Comparison of ENCODE assay signal across 8 mouse cellular contexts in genomic region chr6:117660576-117660975, GRCm38 (mm10).
DNase-seq lines count a peak whose midpoint lies in the region; ATAC-seq and TF ChIP-seq lines count a peak whose summit lies in the region.

No protein-coding gene starts in this region.

- H3K9ac ChIP-seq in forebrain, postnatal 0 days: no peak overlapping the region
- H3K9ac ChIP-seq in forebrain, embryonic 11.5 days (ENCODE audit: low read length): no peak overlapping the region
- H3K9ac ChIP-seq in neural tube, embryonic 15.5 days (replicated peaks): no peak overlapping the region

- 0 out of 2 replicates have a peak, but pooled peaks have one; percentile 42 for TF ChIP-seq CTCF in forebrain, postnatal 0 days (IDR thresholded peaks at IDR 0.05; ENCODE audit: low read depth)

- 4% methylated on average over 1 of the region's 1 CpGs for WGBS in forebrain, postnatal 0 days
- 14% methylated on average over 1 of the region's 1 CpGs for WGBS in forebrain, embryonic 11.5 days
- WGBS in neural tube, embryonic 15.5 days: 7% methylated on average over 1 of the region's 1 CpGs

- H3K27ac ChIP-seq in forebrain, postnatal 0 days (ENCODE audit: low read depth, low read length): no peak overlapping the region
- H3K27ac ChIP-seq in forebrain, embryonic 11.5 days (ENCODE audit: low read depth, low read length): no peak overlapping the region
- H3K27ac ChIP-seq in neural tube, embryonic 15.5 days (replicated peaks): no peak overlapping the region

- H3K27me3 ChIP-seq in forebrain, postnatal 0 days (ENCODE audit: insufficient read depth, low read length): no peaks in the 10 kb centered on the region
- H3K27me3 ChIP-seq in forebrain, embryonic 11.5 days (ENCODE audit: control insufficient read depth, insufficient read depth, low read length): no peaks in the 10 kb centered on the region
- H3K27me3 ChIP-seq in neural tube, embryonic 15.5 days (replicated peaks): no peaks in the 10 kb centered on the region

- no peak for ATAC-seq in forebrain, postnatal 0 days
- ATAC-seq in forebrain, embryonic 11.5 days (replicated peaks; ENCODE audit: low FRiP score): no peak
- ATAC-seq in neural tube, embryonic 15.5 days (ENCODE audit: low FRiP score): no peak
- ATAC-seq in granulocyte monocyte progenitor cell, adult 5-6 weeks (replicated peaks; ENCODE audit: poor library complexity, severe bottlenecking): peak; percentile 84

- no peaks in the 10 kb centered on the region for H3K4me1 ChIP-seq in forebrain, postnatal 0 days (ENCODE audit: insufficient read depth)
- H3K4me1 ChIP-seq in forebrain, embryonic 11.5 days (replicated peaks; ENCODE audit: control insufficient read depth, insufficient read depth, low read length): no peaks in the 10 kb centered on the region
- no peaks in the 10 kb centered on the region for H3K4me1 ChIP-seq in neural tube, embryonic 15.5 days

- no peaks in the 10 kb centered on the region for H3K36me3 ChIP-seq in forebrain, postnatal 0 days (ENCODE audit: insufficient read depth)
- H3K36me3 ChIP-seq in forebrain, embryonic 11.5 days (ENCODE audit: control insufficient read depth, insufficient read depth, low read length): no peaks in the 10 kb centered on the region
- H3K36me3 ChIP-seq in neural tube, embryonic 15.5 days: no peaks in the 10 kb centered on the region

- H3K4me2 ChIP-seq in forebrain, postnatal 0 days (ENCODE audit: low read depth): no peak overlapping the region
- H3K4me2 ChIP-seq in forebrain, embryonic 11.5 days (ENCODE audit: low read depth, low read length, severe bottlenecking): no peak overlapping the region
- no peak overlapping the region for H3K4me2 ChIP-seq in neural tube, embryonic 15.5 days

- H3K9me3 ChIP-seq in forebrain, postnatal 0 days (ENCODE audit: low read length): no peaks in the 10 kb centered on the region
- no peaks in the 10 kb centered on the region for H3K9me3 ChIP-seq in forebrain, embryonic 11.5 days (ENCODE audit: control insufficient read depth, low read length)
- no peaks in the 10 kb centered on the region for H3K9me3 ChIP-seq in neural tube, embryonic 15.5 days (replicated peaks)

- no peak for DNase-seq in forebrain, postnatal 0 days
- no peak for DNase-seq in forebrain, embryonic 11.5 days (ENCODE audit: low spot score)
- DNase-seq in neural tube, embryonic 10.5 days (ENCODE audit: extremely low spot score, low spot score): peak; percentile 43
- peak; percentile 52 for DNase-seq in lung, postnatal 36 days
- DNase-seq in urinary bladder, adult 2 months (ENCODE audit: low spot score): no peak
- DNase-seq in ovary, postnatal 36 days (ENCODE audit: low spot score): no peak

- no peak overlapping the region for H3K4me3 ChIP-seq in forebrain, postnatal 0 days (ENCODE audit: low read depth, low read length)
- no peak overlapping the region for H3K4me3 ChIP-seq in forebrain, embryonic 11.5 days (ENCODE audit: low read depth, low read length)
- H3K4me3 ChIP-seq in neural tube, embryonic 15.5 days (replicated peaks): no peak overlapping the region

Comparison
In these comparisons a context has a peak if more than half of its experiments do, and no peak if none do; other contexts are left out.
1. DNase-seq: peak in neural tube, embryonic 10.5 days (single experiment) and lung, postnatal 36 days (single experiment); none in forebrain, postnatal 0 days (single experiment), forebrain, embryonic 11.5 days (single experiment), urinary bladder, adult 2 months (single experiment) and ovary, postnatal 36 days (single experiment).